Mouse (Mus musculus) liver, adult 2 months (tissue): ENCODE measurements around the gene Zdhhc6. TPM values are rescaled to one million over a fixed set of nuclear protein-coding genes. Genes with fewer than 3 reads are reported as not detected.

ENCODE experiments used
- DNase-seq: peaks from one replicate; pipeline ENCODE4 v3.0.0-alpha.2; 2011; ENCODE audit warnings: low read depth, low spot score; ENCODE audit errors: extremely low read depth
- H3K27ac ChIP-seq: fragments of 200-500 bp; replicated peaks from 2 replicates; pipeline ENCODE4 v1.5.1; 2012; ENCODE audit warnings: low read depth, mild to moderate bottlenecking, control low read depth, inconsistent platforms, low read length; ENCODE audit not compliant: insufficient read depth
- H3K27me3 ChIP-seq: fragments of 200-500 bp; 2 replicates; pipeline ENCODE4 v1.6.1; 2012; ENCODE audit warnings: mild to moderate bottlenecking, moderate library complexity, low read length, inconsistent platforms; ENCODE audit not compliant: control insufficient read depth, insufficient read depth
- H3K36me3 ChIP-seq: fragments of 200-500 bp; 2 replicates; pipeline ENCODE4 v1.6.1; 2012; ENCODE audit warnings: low read length, inconsistent platforms; ENCODE audit not compliant: control insufficient read depth, insufficient read depth
- H3K4me1 ChIP-seq: fragments of 200-500 bp; 2 replicates; pipeline ENCODE4 v1.6.1; 2011; ENCODE audit warnings: low read length; ENCODE audit not compliant: control insufficient read depth, insufficient read depth
- H3K4me3 ChIP-seq: fragments of 200-500 bp; 2 replicates; pipeline ENCODE4 v1.5.1; 2011; ENCODE audit warnings: low read depth, mild to moderate bottlenecking, control low read depth, low read length, moderate library complexity; ENCODE audit not compliant: insufficient read depth
- H3K79me2 ChIP-seq: fragments of 200-500 bp; 2 replicates; pipeline ENCODE4 v1.6.1; 2012; ENCODE audit warnings: inconsistent platforms, mild to moderate bottlenecking, low read length, moderate library complexity; ENCODE audit not compliant: control insufficient read depth, insufficient read depth
- H3K9ac ChIP-seq: fragments of 200-500 bp; 2 replicates; pipeline ENCODE4 v1.6.1; 2012; ENCODE audit warnings: low read depth, mild to moderate bottlenecking, control low read depth, inconsistent platforms, low read length
- CTCF ChIP-seq: fragments of 200-500 bp; IDR thresholded peaks from 2 replicates; pipeline ENCODE4 v1.5.1; 2011; ENCODE audit warnings: low read depth, low read length, control low read depth
- POLR2A ChIP-seq: fragments of 200-500 bp; IDR thresholded peaks from 2 replicates; pipeline ENCODE4 v1.6.1; 2011; ENCODE audit warnings: low read length, control low read depth; ENCODE audit not compliant: insufficient read depth; ENCODE audit errors: extremely low read depth
- WGBS: fragments of 180-500 bp; shearing (Covaris S2); methylation state at CpG from one replicate; pipeline ENCODE4 v1.1.7; 2018; 5-methylcytosine and 5-hydroxymethylcytosine counted together
- polyA plus RNA-seq: library from polyadenylated mRNA; depleted of rRNA; stranded (reverse); fragments of >200 nt; gene quantifications from 2 replicates; pipeline ENCODE4 v1.2.3, GENCODE M21; 2012
- total RNA-seq: library from RNA; depleted of rRNA; stranded (reverse); fragments of >200 nt; gene quantifications from 2 replicates; pipeline ENCODE4 v1.2.3, GENCODE M21; 2014

Zdhhc6 gene
- total and polyA plus RNA-seq, 2 experiments: 19.5 to 60.1 TPM

- DNase-seq: no peak
- TF ChIP-seq POLR2A: no peak
- no peak for TF ChIP-seq CTCF
- H3K79me2 ChIP-seq: peaks cover 15% of the 10 kb centered on the region; the same call in 1 of the 2 replicates
- H3K4me1 ChIP-seq: 0 out of 2 replicates have a peak, but pooled peaks cover 4% of the 10 kb centered on the region
- no peaks in the 10 kb centered on the region for H3K27me3 ChIP-seq
- no peak overlapping the region for H3K4me3 ChIP-seq
- no peak overlapping the region for H3K27ac ChIP-seq
- H3K9ac ChIP-seq: no peak overlapping the region
- H3K36me3 ChIP-seq: peaks cover 13% of the 10 kb centered on the region
- 77% methylated on average over 3 of the region's 3 CpGs for WGBS
These were observed 3.2 kb upstream of the Zdhhc6 start for GRCm38 (mm10) chr19:55319036-55319435.

GRCm38 (mm10) chr19:55316901-55317300 is 1.1 kb upstream of the Zdhhc6 start:
- Histone ChIP-seq H3K36me3 (peaks cover 12% of the 10 kb centered on the region; the same call in 1 of the 2 replicates), H3K4me3 (no peak overlapping the region), H3K4me1 (0 out of 2 replicates have a peak, but pooled peaks cover 4% of the 10 kb centered on the region), H3K79me2 (peaks cover 15% of the 10 kb centered on the region; the same call in 1 of the 2 replicates), H3K9ac (no peak overlapping the region), H3K27me3 (no peaks in the 10 kb centered on the region), H3K27ac (no peak overlapping the region)
- 35% methylated on average over 10 of the region's 10 CpGs for WGBS
- TF ChIP-seq POLR2A: no peak
- no peak for TF ChIP-seq CTCF
- DNase-seq: no peak

- H3K27ac ChIP-seq: peak within 1 kb of the TSS; percentile 85
- H3K79me2 ChIP-seq: peaks cover 15% of the 10 kb centered on the region; the same call in 1 of the 2 replicates
- H3K9ac ChIP-seq: peak within 1 kb of the TSS; percentile 89
- H3K36me3 ChIP-seq: peaks cover 19% of the 10 kb centered on the region; the same call in 1 of the 2 replicates
- peak within 1 kb of the TSS; percentile 88 for H3K4me3 ChIP-seq
- DNase-seq: peak; percentile 87
- H3K4me1 ChIP-seq: 0 out of 2 replicates have a peak, but pooled peaks cover 4% of the 10 kb centered on the region
- H3K27me3 ChIP-seq: no peaks in the 10 kb centered on the region
- WGBS: 1% methylated on average over 48 of the region's 48 CpGs
- TF ChIP-seq CTCF (peak; percentile 57), POLR2A (peak; percentile 44; the same call in 1 of the 2 replicates)
These were observed 380 bp upstream of the Zdhhc6 start, which contains the start of gene Vti1a for GRCm38 (mm10) chr19:55316109-55316714. Vti1a (plus strand) TSS chr19:55316295.

GRCm38 (mm10) chr19:55313649-55314048 is 2.2 kb downstream of the Zdhhc6 start:
- peaks cover 12% of the 10 kb centered on the region; the same call in 1 of the 2 replicates for H3K79me2 ChIP-seq
- no peak for DNase-seq
- H3K27ac ChIP-seq: no peak overlapping the region
- H3K9ac ChIP-seq: no peak overlapping the region
- 98% methylated on average over 2 of the region's 2 CpGs for WGBS
- H3K36me3 ChIP-seq: peaks cover 41% of the 10 kb centered on the region
- H3K27me3 ChIP-seq: no peaks in the 10 kb centered on the region
- TF ChIP-seq CTCF (no peak), POLR2A (no peak)
- H3K4me1 ChIP-seq: 0 out of 2 replicates have a peak, but pooled peaks cover 4% of the 10 kb centered on the region
- H3K4me3 ChIP-seq: no peak overlapping the region

- H3K4me1 ChIP-seq: 0 out of 2 replicates have a peak, but pooled peaks cover 2% of the 10 kb centered on the region
- H3K4me3 ChIP-seq: no peak overlapping the region
- no peak overlapping the region for H3K27ac ChIP-seq
- TF ChIP-seq CTCF: no peak
- no peak for TF ChIP-seq POLR2A
- H3K9ac ChIP-seq: no peak overlapping the region
- no peaks in the 10 kb centered on the region for H3K27me3 ChIP-seq
- WGBS: 91% methylated on average over 8 of the region's 8 CpGs
- H3K36me3 ChIP-seq: peaks cover 50% of the 10 kb centered on the region
- DNase-seq: no peak
- peaks cover 4% of the 10 kb centered on the region; the same call in 1 of the 2 replicates for H3K79me2 ChIP-seq
These were observed 4.0 kb downstream of the Zdhhc6 start for GRCm38 (mm10) chr19:55311874-55312273.

- H3K9ac ChIP-seq: no peak overlapping the region
- H3K4me1 ChIP-seq: no peaks in the 10 kb centered on the region
- H3K36me3 ChIP-seq: peaks cover 66% of the 10 kb centered on the region
- TF ChIP-seq POLR2A: no peak
- TF ChIP-seq CTCF: no peak
- no peak overlapping the region for H3K4me3 ChIP-seq
- no peaks in the 10 kb centered on the region for H3K27me3 ChIP-seq
- no peaks in the 10 kb centered on the region; the same call in 1 of the 2 replicates for H3K79me2 ChIP-seq
- H3K27ac ChIP-seq: no peak overlapping the region
- peak; percentile 32 for DNase-seq
These were observed 10.8 kb downstream of the Zdhhc6 start for GRCm38 (mm10) chr19:55305024-55305423.
